Mouse (Mus musculus) left cerebral cortex, postnatal 36 days (tissue): ENCODE data around the gene Pcdh15. TPM values are rescaled to one million over a fixed set of nuclear protein-coding genes. Genes with fewer than 3 reads are reported as not detected.

Experiments
- DNase-seq, 2 experiments: peaks; one replicate each; pipeline ENCODE4 v3.0.0; 2021 to 2022; ENCODE audit warnings: low spot score in 2 of 2, mixed read lengths in 1 of 2
- intact Hi-C: fragments of 180-260 bp; cut with DNase I; formaldehyde crosslinking; loops from one replicate; pipeline ENCODE4 v1.15.1; 2025
- total RNA-seq, 2 experiments: library from RNA; stranded (reverse); gene quantifications; 2 replicates each; pipeline ENCODE4 v1.2.3; 2021

Pcdh15 gene
- total RNA-seq, 2 experiments from 2014 or later, result 22.4 to 33.8 TPM

GRCm38 (mm10) chr10:74414021-74414420 lies 1314.9 kb downstream of the Pcdh15 start:
- no peak for DNase-seq
- intact Hi-C loops, result no loop called here

GRCm38 (mm10) chr10:74414945-74415344 lies 1315.8 kb downstream of the Pcdh15 start:
- DNase-seq, result no peak
- intact Hi-C loops, result no loop called here

GRCm38 (mm10) chr10:74415359-74415758 lies 1316.2 kb downstream of the Pcdh15 start:
- intact Hi-C loops, result no loop called here
- no peak for DNase-seq

- DNase-seq, result no peak
- intact Hi-C loops, result no loop called here
Measured at GRCm38 (mm10) chr10:74415949-74416348, 1316.8 kb downstream of the Pcdh15 start.

GRCm38 (mm10) chr10:74450069-74450468 lies 1350.9 kb downstream of the Pcdh15 start:
- intact Hi-C loops, result no loop called here
- no peak for DNase-seq

GRCm38 (mm10) chr10:74463972-74464371 lies 1364.8 kb downstream of the Pcdh15 start:
- no peak for DNase-seq
- intact Hi-C loops, result loop anchor here (10.0 kb wide), 2 partner anchors 249 to 381 kb away; no protein-coding TSS in a partner anchor

- DNase-seq, result no peak
- intact Hi-C loops, result no loop called here
Measured at GRCm38 (mm10) chr10:74480779-74481178, 1381.6 kb downstream of the Pcdh15 start.

- intact Hi-C loops, result no loop called here
- no peak for DNase-seq
Measured at GRCm38 (mm10) chr10:74512315-74512714, 1413.2 kb downstream of the Pcdh15 start.

GRCm38 (mm10) chr10:74513743-74514142 lies 1414.6 kb downstream of the Pcdh15 start:
- DNase-seq, result no peak
- intact Hi-C loops, result no loop called here

GRCm38 (mm10) chr10:74538371-74538770 lies 1439.2 kb downstream of the Pcdh15 start:
- intact Hi-C loops, result no loop called here
- DNase-seq, result no peak

GRCm38 (mm10) chr10:74555326-74555725 lies 1456.2 kb downstream of the Pcdh15 start:
- no peak for DNase-seq
- intact Hi-C loops, result no loop called here

GRCm38 (mm10) chr10:74569603-74570002 lies 1470.5 kb downstream of the Pcdh15 start:
- intact Hi-C loops, result no loop called here

GRCm38 (mm10) chr10:74579924-74580323 lies 1480.8 kb downstream of the Pcdh15 start:
- no peak for DNase-seq
- intact Hi-C loops, result no loop called here

More at GRCm38 (mm10) chr10:74569603-74570002, 1470.5 kb downstream of the Pcdh15 start:
- no peak for DNase-seq

GRCm38 (mm10) chr10:74591799-74592198 lies 1492.7 kb downstream of the Pcdh15 start:
- intact Hi-C loops, result no loop called here
- no peak for DNase-seq

- DNase-seq, result no peak
- intact Hi-C loops, result no loop called here
Measured at GRCm38 (mm10) chr10:74607683-74608082, 1508.5 kb downstream of the Pcdh15 start.

GRCm38 (mm10) chr10:74621837-74622236 lies 1522.7 kb downstream of the Pcdh15 start:
- intact Hi-C loops, result loop anchor here (10.0 kb wide), 1 partner anchor 223 kb away; no protein-coding TSS in a partner anchor
- no peak for DNase-seq

GRCm38 (mm10) chr10:74625715-74626114 lies 1526.6 kb downstream of the Pcdh15 start:
- intact Hi-C loops, result loop anchor here (10.0 kb wide), 1 partner anchor 219 kb away; no protein-coding TSS in a partner anchor
- DNase-seq, result no peak

- no peak for DNase-seq
- intact Hi-C loops, result loop anchor here (10.0 kb wide), 1 partner anchor 218 kb away; no protein-coding TSS in a partner anchor
Measured at GRCm38 (mm10) chr10:74626596-74626995, 1527.5 kb downstream of the Pcdh15 start.

GRCm38 (mm10) chr10:74631314-74631713 lies 1532.2 kb downstream of the Pcdh15 start:
- no peak for DNase-seq
- intact Hi-C loops, result no loop called here

- no peak for DNase-seq
- intact Hi-C loops, result no loop called here
Measured at GRCm38 (mm10) chr10:74637040-74637439, 1537.9 kb downstream of the Pcdh15 start.

- DNase-seq, result no peak
- intact Hi-C loops, result no loop called here
Measured at GRCm38 (mm10) chr10:74642125-74642524, 1543.0 kb downstream of the Pcdh15 start.

- intact Hi-C loops, result no loop called here
- no peak for DNase-seq
Measured at GRCm38 (mm10) chr10:74663171-74663570, 1564.0 kb downstream of the Pcdh15 start.
